Mouse (Mus musculus): ENCODE measurements at regions not wholly inside any gene's neighbourhood (a gene's known extent, or its start where the extent isn't known, plus 50 kb on each side); places are given as distances from the start of the nearest gene placed in this dataset.

GRCm38 (mm10) chr1:193534449-193534848 lies 164.4 kb upstream of the Camk1g start:
- H3K36me3 ChIP-seq (ENCODE audit: control insufficient read depth, insufficient read depth, low read length) = no peaks in the 10 kb centered on the region
- ATAC-seq (ENCODE audit: insufficient number of reproducible peaks, insufficient read depth, low FRiP score, low read depth) = no peak
- no peak overlapping the region for H3K4me2 ChIP-seq (replicated peaks; ENCODE audit: low read depth, low read length)
- H3K27me3 ChIP-seq (ENCODE audit: control insufficient read depth, insufficient read depth, low read length) = no peaks in the 10 kb centered on the region
- H3K9ac ChIP-seq (replicated peaks; ENCODE audit: low read depth, low read length) = no peak overlapping the region
- H3K9me3 ChIP-seq (ENCODE audit: control insufficient read depth, low read depth, low read length) = no peaks in the 10 kb centered on the region
- 82% methylated on average over 4 of the region's 4 CpGs for WGBS
- H3K27ac ChIP-seq (ENCODE audit: low read length) = no peak overlapping the region
- H3K4me1 ChIP-seq (ENCODE audit: control insufficient read depth, insufficient read depth, low read length) = peaks cover 16% of the 10 kb centered on the region
- H3K4me3 ChIP-seq (ENCODE audit: low read depth, low read length) = no peak overlapping the region

DNA sequence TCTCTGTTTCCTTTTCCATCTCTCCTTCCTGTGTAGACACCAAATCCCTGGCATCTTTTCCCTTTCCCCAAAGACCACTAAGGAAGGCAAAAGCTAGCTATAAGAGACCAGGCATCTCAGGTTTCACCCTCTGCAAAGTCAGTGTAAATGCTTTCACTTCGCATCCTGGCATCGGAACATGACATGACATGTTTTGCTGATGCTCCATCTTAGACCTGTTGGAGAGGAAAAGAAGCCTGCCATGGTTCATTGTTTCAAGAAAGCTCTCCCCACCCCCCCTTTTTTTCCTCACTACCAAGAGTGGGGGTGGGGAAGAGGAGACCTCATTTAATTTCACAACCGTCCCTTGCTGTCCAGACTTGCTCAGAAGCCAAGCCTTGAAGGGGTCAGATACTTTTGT lies 156.4 kb upstream of the Camk1g start:
- ATAC-seq (ENCODE audit: insufficient number of reproducible peaks, insufficient read depth, low FRiP score, low read depth) = no peak
- Histone ChIP-seq H3K4me1 (ENCODE audit: control insufficient read depth, insufficient read depth, low read length) (0 out of 2 replicates have a peak, but pooled peaks cover 3% of the 10 kb centered on the region), H3K9me3 (ENCODE audit: control insufficient read depth, low read depth, low read length) (no peaks in the 10 kb centered on the region; the same call in 1 of the 2 replicates), H3K4me3 (ENCODE audit: low read depth, low read length) (no peak overlapping the region), H3K36me3 (ENCODE audit: control insufficient read depth, insufficient read depth, low read length) (no peaks in the 10 kb centered on the region), H3K4me2 (replicated peaks; ENCODE audit: low read depth, low read length) (no peak overlapping the region), H3K27me3 (ENCODE audit: control insufficient read depth, insufficient read depth, low read length) (no peaks in the 10 kb centered on the region), H3K9ac (replicated peaks; ENCODE audit: low read depth, low read length) (no peak overlapping the region), H3K27ac (ENCODE audit: low read length) (no peak overlapping the region)
- 29% methylated on average over 3 of the region's 3 CpGs for WGBS

DNA sequence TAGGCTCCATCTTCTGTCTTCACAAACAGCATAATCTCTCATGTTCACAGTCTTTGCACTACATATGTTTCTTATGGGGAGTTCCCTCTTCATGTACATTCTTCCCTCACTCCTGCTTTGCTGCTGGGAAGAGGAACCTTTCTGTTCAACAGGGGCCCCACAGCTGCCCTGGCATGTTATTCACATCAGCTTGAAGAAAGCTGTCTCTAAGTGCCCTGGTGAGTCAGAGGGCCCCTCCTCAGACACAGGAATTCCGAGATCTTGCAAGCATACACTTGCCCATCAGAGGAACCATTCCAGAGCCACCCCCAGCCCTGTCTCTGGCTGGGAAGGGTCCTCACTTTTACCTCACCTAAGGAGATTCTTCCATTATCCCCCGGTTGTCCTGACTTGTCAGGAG lies 151.9 kb upstream of the Camk1g start:
- H3K4me3 ChIP-seq (ENCODE audit: low read depth, low read length) = no peak overlapping the region
- ATAC-seq (ENCODE audit: insufficient number of reproducible peaks, insufficient read depth, low FRiP score, low read depth) = 0 out of 2 replicates have a peak, but pooled peaks have one; percentile 33
- H3K36me3 ChIP-seq (ENCODE audit: control insufficient read depth, insufficient read depth, low read length) = no peaks in the 10 kb centered on the region
- WGBS = 54% methylated on average over 2 of the region's 2 CpGs
- H3K4me2 ChIP-seq (replicated peaks; ENCODE audit: low read depth, low read length) = no peak overlapping the region
- H3K27me3 ChIP-seq (ENCODE audit: control insufficient read depth, insufficient read depth, low read length) = no peaks in the 10 kb centered on the region
- H3K9me3 ChIP-seq (ENCODE audit: control insufficient read depth, low read depth, low read length) = no peaks in the 10 kb centered on the region
- peaks cover 8% of the 10 kb centered on the region; the same call in 1 of the 2 replicates for H3K4me1 ChIP-seq (ENCODE audit: control insufficient read depth, insufficient read depth, low read length)
- peak overlapping the region; percentile 18; the same call in 1 of the 2 replicates for H3K27ac ChIP-seq (ENCODE audit: low read length)
- no peak overlapping the region for H3K9ac ChIP-seq (replicated peaks; ENCODE audit: low read depth, low read length)

DNA sequence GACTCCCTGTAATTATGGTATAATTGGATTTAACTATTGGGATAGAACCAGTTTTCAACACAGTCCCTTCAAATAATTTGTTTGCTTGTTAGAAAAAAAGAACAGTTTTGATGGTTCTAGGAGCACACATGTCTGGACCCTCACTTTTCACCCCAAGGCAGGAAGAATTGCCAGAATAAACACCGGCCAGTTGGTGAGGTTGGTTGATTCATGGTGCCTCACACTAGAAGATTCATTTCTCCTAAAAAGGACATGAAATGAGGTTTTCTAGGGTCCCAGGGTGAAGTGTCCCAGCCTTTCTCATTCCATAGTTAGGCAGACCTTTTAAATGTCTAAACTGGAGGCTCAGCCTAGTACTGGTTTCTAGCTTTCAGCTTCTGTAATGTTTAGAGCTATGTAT lies 148.7 kb upstream of the Camk1g start:
- Histone ChIP-seq H3K4me2 (replicated peaks; ENCODE audit: low read depth, low read length) (no peak overlapping the region), H3K4me3 (ENCODE audit: low read depth, low read length) (no peak overlapping the region), H3K27ac (ENCODE audit: low read length) (peak overlapping the region; percentile 50; the same call in 1 of the 2 replicates), H3K36me3 (ENCODE audit: control insufficient read depth, insufficient read depth, low read length) (no peaks in the 10 kb centered on the region), H3K9ac (replicated peaks; ENCODE audit: low read depth, low read length) (no peak overlapping the region), H3K27me3 (ENCODE audit: control insufficient read depth, insufficient read depth, low read length) (no peaks in the 10 kb centered on the region), H3K4me1 (ENCODE audit: control insufficient read depth, insufficient read depth, low read length) (peaks cover 16% of the 10 kb centered on the region), H3K9me3 (ENCODE audit: control insufficient read depth, low read depth, low read length) (no peaks in the 10 kb centered on the region)
- 46% methylated on average over 1 of the region's 1 CpGs for WGBS
- no peak for ATAC-seq (ENCODE audit: insufficient number of reproducible peaks, insufficient read depth, low FRiP score, low read depth)

DNA sequence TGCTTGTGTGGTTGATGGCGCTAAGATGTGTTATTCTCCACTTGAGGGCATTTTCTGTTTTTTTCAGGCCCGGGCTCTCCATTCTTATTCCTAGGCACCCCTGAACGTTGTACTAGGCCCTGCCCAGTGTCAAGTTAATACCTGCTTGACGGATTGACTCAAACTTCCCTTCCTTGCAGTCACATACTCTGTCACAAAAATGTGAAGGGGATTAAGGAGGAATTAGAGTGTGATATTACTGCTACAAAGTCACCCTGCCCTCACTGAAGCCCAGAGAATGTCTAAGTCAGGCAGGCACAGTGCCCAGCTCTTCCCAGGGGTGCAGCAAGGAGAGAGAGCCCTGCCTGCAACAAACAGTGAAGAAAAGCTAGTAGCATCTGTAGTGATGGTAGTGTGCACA lies 147.9 kb upstream of the Camk1g start:
- ATAC-seq (ENCODE audit: insufficient number of reproducible peaks, insufficient read depth, low FRiP score, low read depth) = no peak
- Histone ChIP-seq H3K4me3 (ENCODE audit: low read depth, low read length) (no peak overlapping the region), H3K9ac (replicated peaks; ENCODE audit: low read depth, low read length) (no peak overlapping the region), H3K27ac (ENCODE audit: low read length) (peak overlapping the region; percentile 76; the same call in 1 of the 2 replicates), H3K4me1 (ENCODE audit: control insufficient read depth, insufficient read depth, low read length) (peaks cover 20% of the 10 kb centered on the region), H3K36me3 (ENCODE audit: control insufficient read depth, insufficient read depth, low read length) (no peaks in the 10 kb centered on the region), H3K27me3 (ENCODE audit: control insufficient read depth, insufficient read depth, low read length) (no peaks in the 10 kb centered on the region), H3K4me2 (replicated peaks; ENCODE audit: low read depth, low read length) (no peak overlapping the region), H3K9me3 (ENCODE audit: control insufficient read depth, low read depth, low read length) (no peaks in the 10 kb centered on the region)
- 44% methylated on average over 4 of the region's 4 CpGs for WGBS

DNA sequence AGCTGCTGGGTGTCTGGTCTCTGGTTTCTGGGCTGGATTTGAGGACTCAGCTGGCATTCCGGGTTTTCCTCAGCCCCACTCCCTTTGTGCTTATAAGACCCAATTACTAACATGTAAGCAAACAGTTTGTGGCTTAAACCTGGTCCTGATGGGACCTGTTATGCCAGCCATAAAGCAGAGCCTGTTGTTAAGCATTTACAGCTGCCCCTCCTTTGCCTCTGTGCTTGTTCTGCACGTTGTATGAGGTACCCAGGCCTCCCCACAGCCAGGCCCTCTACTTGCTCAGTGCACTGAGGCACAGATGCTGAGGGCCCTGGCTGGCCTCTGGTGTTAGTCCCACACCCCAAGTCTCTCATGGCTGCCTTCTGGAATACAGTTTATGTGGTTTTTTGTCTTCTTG lies 147.2 kb upstream of the Camk1g start:
- Histone ChIP-seq H3K36me3 (ENCODE audit: control insufficient read depth, insufficient read depth, low read length) (no peaks in the 10 kb centered on the region), H3K27me3 (ENCODE audit: control insufficient read depth, insufficient read depth, low read length) (no peaks in the 10 kb centered on the region), H3K4me1 (ENCODE audit: control insufficient read depth, insufficient read depth, low read length) (peaks cover 20% of the 10 kb centered on the region), H3K9me3 (ENCODE audit: control insufficient read depth, low read depth, low read length) (no peaks in the 10 kb centered on the region), H3K27ac (ENCODE audit: low read length) (peak overlapping the region; percentile 76; the same call in 1 of the 2 replicates), H3K4me3 (ENCODE audit: low read depth, low read length) (no peak overlapping the region), H3K9ac (replicated peaks; ENCODE audit: low read depth, low read length) (no peak overlapping the region), H3K4me2 (replicated peaks; ENCODE audit: low read depth, low read length) (no peak overlapping the region)
- no peak for ATAC-seq (ENCODE audit: insufficient number of reproducible peaks, insufficient read depth, low FRiP score, low read depth)
- 61% methylated on average over 2 of the region's 2 CpGs for WGBS

- Histone ChIP-seq H3K9ac (replicated peaks; ENCODE audit: low read depth, low read length) (no peak overlapping the region), H3K27ac (ENCODE audit: low read length) (peak overlapping the region; percentile 7; the same call in 1 of the 2 replicates), H3K27me3 (ENCODE audit: control insufficient read depth, insufficient read depth, low read length) (no peaks in the 10 kb centered on the region), H3K4me2 (replicated peaks; ENCODE audit: low read depth, low read length) (no peak overlapping the region), H3K4me3 (ENCODE audit: low read depth, low read length) (no peak overlapping the region), H3K9me3 (ENCODE audit: control insufficient read depth, low read depth, low read length) (no peaks in the 10 kb centered on the region), H3K4me1 (ENCODE audit: control insufficient read depth, insufficient read depth, low read length) (peaks cover 20% of the 10 kb centered on the region), H3K36me3 (ENCODE audit: control insufficient read depth, insufficient read depth, low read length) (no peaks in the 10 kb centered on the region)
- WGBS = 59% methylated on average over 3 of the region's 3 CpGs
- no peak for ATAC-seq (ENCODE audit: insufficient number of reproducible peaks, insufficient read depth, low FRiP score, low read depth)
These were observed 146.3 kb upstream of the Camk1g start for GRCm38 (mm10) chr1:193516395-193516794.

GRCm38 (mm10) chr1:193513929-193514710 lies 144.0 kb upstream of the Camk1g start:
- Histone ChIP-seq H3K27me3 (ENCODE audit: control insufficient read depth, insufficient read depth, low read length) (no peaks in the 10 kb centered on the region), H3K4me1 (ENCODE audit: control insufficient read depth, insufficient read depth, low read length) (peaks cover 20% of the 10 kb centered on the region), H3K27ac (ENCODE audit: low read length) (peak overlapping the region; percentile 85), H3K9ac (replicated peaks; ENCODE audit: low read depth, low read length) (no peak overlapping the region), H3K36me3 (ENCODE audit: control insufficient read depth, insufficient read depth, low read length) (no peaks in the 10 kb centered on the region), H3K9me3 (ENCODE audit: control insufficient read depth, low read depth, low read length) (no peaks in the 10 kb centered on the region), H3K4me3 (ENCODE audit: low read depth, low read length) (no peak overlapping the region), H3K4me2 (replicated peaks; ENCODE audit: low read depth, low read length) (no peak overlapping the region)
- WGBS = 28% methylated on average over 9 of the region's 9 CpGs
- peak; percentile 88 for ATAC-seq (ENCODE audit: insufficient number of reproducible peaks, insufficient read depth, low FRiP score, low read depth)

Data from stomach, embryonic 14.5 days (tissue).